Mouse (Mus musculus) myocyte (in vitro differentiated cells): Measurements from ENCODE around the gene Asb3. TPM values are rescaled to one million over a fixed set of nuclear protein-coding genes. Genes with fewer than 3 reads are reported as not detected.
"Not testable (repeated sequence)": the region's sequence is repeated elsewhere in the genome, so short reads cannot be mapped to it uniquely, and the experiment has no call there.

Source experiments
- H3K27me3 ChIP-seq: one replicate; pipeline ENCODE4 v1.6.1; 2011; ENCODE audit not compliant: control insufficient read depth, insufficient read depth, insufficient read length
- H3K36me3 ChIP-seq: one replicate; pipeline ENCODE4 v1.6.1; 2011; ENCODE audit not compliant: control insufficient read depth, insufficient read depth
- H3K4me2 ChIP-seq: one replicate; pipeline ENCODE4 v1.6.1; 2011; ENCODE audit warnings: low read depth, control low read depth
- H3K4me3 ChIP-seq: one replicate; pipeline ENCODE4 v1.5.1; 2011; ENCODE audit warnings: mild to moderate bottlenecking, control low read depth, moderate library complexity
- H3K79me2 ChIP-seq: one replicate; pipeline ENCODE4 v1.6.1; 2011; ENCODE audit not compliant: control insufficient read depth, insufficient read depth
- H3ac ChIP-seq: one replicate; pipeline ENCODE4 v1.6.1; 2011; ENCODE audit not compliant: control insufficient read depth, insufficient read length
- CEBPB ChIP-seq: IDR thresholded peaks from 2 replicates; pipeline ENCODE4 v1.6.1; 2011; ENCODE audit warnings: mild to moderate bottlenecking, moderate library complexity; ENCODE audit not compliant: poor library complexity, insufficient read depth, severe bottlenecking
- E2F4 ChIP-seq: IDR thresholded peaks from one replicate; pipeline ENCODE4 v1.6.1; 2011; ENCODE audit warnings: mild to moderate bottlenecking, control low read depth, moderate library complexity; ENCODE audit not compliant: insufficient read depth
- MAX ChIP-seq: IDR thresholded peaks from one replicate; pipeline ENCODE4 v1.6.1; 2011; ENCODE audit warnings: low read depth, mild to moderate bottlenecking, control low read depth
- MYOD1 ChIP-seq, 3 experiments: IDR thresholded peaks; one replicate each; pipeline ENCODE4 v1.6.1; 2011; ENCODE audit warnings: control low read depth in 2 of 3, low read depth in 2 of 3, mild to moderate bottlenecking in 2 of 3, moderate library complexity in 1 of 3; ENCODE audit not compliant: insufficient read length in 2 of 3, control insufficient read depth in 1 of 3
- MYOG ChIP-seq, 3 experiments: IDR thresholded peaks; one replicate each; pipeline ENCODE4 v1.6.1; 2011; ENCODE audit warnings: control low read depth in 2 of 3, low read depth in 2 of 3, mild to moderate bottlenecking in 2 of 3; ENCODE audit not compliant: insufficient read length in 2 of 3, control insufficient read depth in 1 of 3, insufficient read depth in 1 of 3
- POLR2A ChIP-seq: IDR thresholded peaks from one replicate; pipeline ENCODE4 v1.6.1; 2011; ENCODE audit warnings: low read depth, mild to moderate bottlenecking, control low read depth, moderate library complexity; ENCODE audit not compliant: insufficient read length
- POLR2AphosphoS2 ChIP-seq: IDR thresholded peaks from one replicate; pipeline ENCODE4 v1.6.1; 2011; ENCODE audit warnings: low read depth, control low read depth; ENCODE audit not compliant: insufficient read length
- REST ChIP-seq: IDR thresholded peaks from one replicate; pipeline ENCODE4 v1.6.1; 2011; ENCODE audit warnings: mild to moderate bottlenecking, control low read depth, moderate library complexity; ENCODE audit not compliant: insufficient read depth, insufficient read length
- SRF ChIP-seq: IDR thresholded peaks from one replicate; pipeline ENCODE4 v1.6.1; 2011; ENCODE audit warnings: low read depth; ENCODE audit not compliant: control insufficient read depth, insufficient read length
- TCF12 ChIP-seq: IDR thresholded peaks from one replicate; pipeline ENCODE4 v1.6.1; 2011; ENCODE audit warnings: mild to moderate bottlenecking, control low read depth; ENCODE audit not compliant: poor library complexity, insufficient read depth, severe bottlenecking
- TCF3 ChIP-seq: IDR thresholded peaks from one replicate; pipeline ENCODE4 v1.6.1; 2011; ENCODE audit warnings: low read depth, control low read depth; ENCODE audit not compliant: insufficient read length
- USF1 ChIP-seq: IDR thresholded peaks from one replicate; pipeline ENCODE4 v1.6.1; 2011; ENCODE audit warnings: low read depth, mild to moderate bottlenecking, control low read depth, moderate library complexity
- polyA plus RNA-seq: library from polyadenylated mRNA; unstranded; fragments of >200 nt; fragmentation: generic; extraction: Trizol; gene quantifications from one replicate; pipeline ENCODE4 v1.2.1, GENCODE M21; 2012; ENCODE audit warnings: missing spikeins

Asb3 gene
- polyA plus RNA-seq, 1 experiment, result 8.2 TPM

GRCm38 (mm10) chr11:30998199-30998598, 113.0 kb downstream of the Asb3 start:
- Histone ChIP-seq H3K36me3 (no peaks in the 10 kb centered on the region), H3K4me3 (no peak overlapping the region), H3K27me3 (no peaks in the 10 kb centered on the region), H3K4me2 (no peak overlapping the region), H3K79me2 (peaks cover 4% of the 10 kb centered on the region), H3ac (no peak overlapping the region)
- no peak for TF ChIP-seq TCF12
- TF ChIP-seq TCF3, result no peak

DNA sequence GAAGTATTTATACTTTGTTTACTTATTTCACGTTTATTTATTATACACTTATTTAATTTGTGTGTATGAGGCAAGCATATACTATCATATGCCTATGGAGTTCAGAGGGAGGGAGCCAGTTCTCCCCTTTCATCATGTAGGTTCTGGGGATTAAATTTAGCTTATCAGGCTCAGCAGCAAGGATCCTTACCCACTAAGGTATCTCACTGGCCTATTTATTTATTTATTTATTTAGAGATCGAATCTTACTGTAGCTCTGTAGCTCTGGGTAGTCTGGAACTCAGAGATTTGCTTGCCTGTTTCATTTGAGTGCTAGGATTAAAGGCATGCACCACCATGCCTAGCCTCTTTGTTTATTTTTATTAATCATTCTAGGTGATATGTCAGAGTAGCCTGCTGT, 113.5 kb downstream of the Asb3 start:
- Histone ChIP-seq H3K79me2 (peaks cover 4% of the 10 kb centered on the region), H3K4me3 (no peak overlapping the region), H3K36me3 (no peaks in the 10 kb centered on the region), H3ac (no peak overlapping the region), H3K27me3 (no peaks in the 10 kb centered on the region), H3K4me2 (no peak overlapping the region)
- TF ChIP-seq MAX (no peak), POLR2AphosphoS2 (no peak), REST (no peak), USF1 (no peak), CEBPB (no peak), SRF (no peak), POLR2A (no peak), MYOD1 (IDR thresholded peaks at IDR 0.05; ENCODE audit: control insufficient read depth in 1 of 3, insufficient read length in 2 of 3, low read depth in 2 of 3) (no peak), TCF12 (no peak), MYOG (IDR thresholded peaks at IDR 0.05; ENCODE audit: control insufficient read depth in 1 of 3, insufficient read depth in 1 of 3, insufficient read length in 2 of 3, low read depth in 2 of 3) (no peak), TCF3 (no peak), E2F4 (no peak)

DNA sequence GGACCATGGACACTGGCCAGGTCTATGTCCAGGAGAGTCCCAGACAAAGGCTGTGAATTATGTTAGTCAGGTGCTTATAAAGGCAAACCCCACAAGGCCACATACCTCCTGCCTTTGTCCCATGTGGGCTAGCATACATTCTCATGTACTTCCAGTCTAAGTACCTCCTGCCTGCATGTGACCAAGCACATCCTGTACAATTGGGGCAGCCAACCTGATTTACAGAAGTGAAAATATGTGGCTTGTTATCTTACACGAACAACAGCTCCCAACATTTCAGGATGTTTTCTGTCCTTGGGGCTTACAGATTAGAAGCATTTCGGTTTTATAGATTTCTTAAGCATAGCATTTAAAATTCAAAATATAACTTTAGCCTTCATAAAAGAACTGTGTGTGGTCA, 114.8 kb downstream of the Asb3 start:
- Histone ChIP-seq H3K4me3 (no peak overlapping the region), H3ac (no peak overlapping the region), H3K79me2 (no peaks in the 10 kb centered on the region), H3K4me2 (no peak overlapping the region), H3K27me3 (no peaks in the 10 kb centered on the region), H3K36me3 (no peaks in the 10 kb centered on the region)
- TF ChIP-seq REST (no peak), POLR2AphosphoS2 (no peak), USF1 (no peak), MYOD1 (IDR thresholded peaks at IDR 0.05; ENCODE audit: control insufficient read depth in 1 of 3, insufficient read length in 2 of 3, low read depth in 2 of 3) (no peak), MYOG (IDR thresholded peaks at IDR 0.05; ENCODE audit: control insufficient read depth in 1 of 3, insufficient read depth in 1 of 3, insufficient read length in 2 of 3, low read depth in 2 of 3) (no peak), POLR2A (no peak), CEBPB (no peak)

- Histone ChIP-seq H3ac (no peak overlapping the region), H3K4me3 (no peak overlapping the region), H3K79me2 (no peaks in the 10 kb centered on the region), H3K36me3 (no peaks in the 10 kb centered on the region), H3K27me3 (no peaks in the 10 kb centered on the region), H3K4me2 (no peak overlapping the region)
- TF ChIP-seq TCF12, result no peak
- TF ChIP-seq MYOD1 (IDR thresholded peaks at IDR 0.05; ENCODE audit: control insufficient read depth in 1 of 3, insufficient read length in 2 of 3, low read depth in 2 of 3), result no peak
- TF ChIP-seq TCF3, result no peak
- no peak for TF ChIP-seq MYOG (IDR thresholded peaks at IDR 0.05; ENCODE audit: control insufficient read depth in 1 of 3, insufficient read depth in 1 of 3, insufficient read length in 2 of 3, low read depth in 2 of 3)
- TF ChIP-seq MAX, result no peak
- no peak for TF ChIP-seq USF1
- no peak for TF ChIP-seq SRF
- no peak for TF ChIP-seq POLR2A
- TF ChIP-seq POLR2AphosphoS2, result no peak
- no peak for TF ChIP-seq E2F4
- TF ChIP-seq CEBPB, result no peak
- TF ChIP-seq REST, result no peak
Observed at GRCm38 (mm10) chr11:31001169-31001908, 116.1 kb downstream of the Asb3 start.

DNA sequence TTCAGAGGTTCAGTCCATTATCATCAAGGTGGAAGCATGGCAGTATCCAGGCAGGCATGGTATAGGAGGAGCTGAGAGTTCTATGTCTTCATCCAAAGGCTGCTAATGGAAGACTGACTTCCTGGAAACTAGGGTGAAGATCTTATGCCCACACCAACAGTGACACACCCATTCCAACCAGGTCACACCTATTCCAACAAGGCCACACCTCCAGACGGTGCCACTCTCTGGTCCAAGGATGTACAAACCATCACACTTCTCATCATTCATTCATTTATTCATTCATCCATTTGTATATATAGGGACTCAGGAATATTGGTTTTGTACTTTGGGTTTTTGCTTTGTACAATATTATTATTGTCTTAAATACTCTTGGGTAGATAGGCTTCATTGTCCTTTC, 124.5 kb downstream of the Asb3 start:
- H3K79me2 ChIP-seq, H3K4me2 ChIP-seq, H3K27me3 ChIP-seq, H3ac ChIP-seq, H3K4me3 ChIP-seq, H3K36me3 ChIP-seq: not testable (repeated sequence)

DNA sequence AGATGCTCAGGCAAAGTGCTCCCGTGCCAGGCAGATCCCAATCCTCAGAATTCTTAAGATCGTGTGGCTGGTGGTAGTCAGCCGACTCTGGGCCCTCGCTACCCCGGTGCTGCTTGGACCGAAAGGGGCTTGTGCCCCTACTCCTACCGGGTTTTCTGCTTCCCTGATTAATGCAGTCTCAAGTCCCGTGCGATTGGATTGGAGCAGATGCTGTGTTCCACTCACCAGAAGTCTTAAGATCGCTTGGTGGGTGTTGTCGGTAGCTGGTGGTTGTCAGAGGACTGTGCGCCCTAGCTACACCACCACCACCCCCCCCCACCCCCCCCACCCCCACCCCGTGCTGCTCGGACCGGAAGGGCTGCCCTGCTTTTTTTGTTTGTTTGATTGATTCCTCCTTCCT, 132.2 kb downstream of the Asb3 start:
- H3K79me2 ChIP-seq, H3K4me2 ChIP-seq, H3ac ChIP-seq, H3K27me3 ChIP-seq, H3K36me3 ChIP-seq, H3K4me3 ChIP-seq: not testable (repeated sequence)
